Mouse (Mus musculus) thymus, adult 2 months (tissue): ENCODE results near the gene Slc25a30. TPM values are rescaled to one million over a fixed set of nuclear protein-coding genes. Genes with fewer than 3 reads are reported as not detected.

Experiments used
- DNase-seq: peaks from one replicate; pipeline ENCODE4 v3.0.0; 2021
- H3K27ac ChIP-seq: fragments of 200-500 bp; 2 replicates; pipeline ENCODE4 v1.5.1; 2012; ENCODE audit warnings: low read length, control low read depth; ENCODE audit not compliant: control insufficient read depth, insufficient read depth
- H3K27me3 ChIP-seq: fragments of 200-500 bp; 2 replicates; pipeline ENCODE4 v1.6.1; 2012; ENCODE audit warnings: mild to moderate bottlenecking, low read length, moderate library complexity, mixed read lengths; ENCODE audit not compliant: control insufficient read depth, insufficient read depth
- H3K36me3 ChIP-seq: fragments of 200-500 bp; 2 replicates; pipeline ENCODE4 v1.6.1; 2012; ENCODE audit warnings: mild to moderate bottlenecking, low read length, moderate library complexity; ENCODE audit not compliant: control insufficient read depth, insufficient read depth
- H3K4me1 ChIP-seq: fragments of 200-500 bp; replicated peaks from 2 replicates; pipeline ENCODE4 v1.6.1; 2012; ENCODE audit warnings: low read length; ENCODE audit not compliant: control insufficient read depth, insufficient read depth
- H3K4me3 ChIP-seq: fragments of 200-500 bp; 2 replicates; pipeline ENCODE4 v1.5.1; 2012; ENCODE audit warnings: mild to moderate bottlenecking, low read length, control low read depth, moderate library complexity; ENCODE audit not compliant: control insufficient read depth, insufficient read depth
- CTCF ChIP-seq: fragments of 200-500 bp; IDR thresholded peaks from 2 replicates; pipeline ENCODE4 v1.5.1; 2012; ENCODE audit warnings: mild to moderate bottlenecking, control low read depth, low read length, moderate library complexity, borderline replicate concordance; ENCODE audit not compliant: control insufficient read depth, poor library complexity, insufficient read depth; ENCODE audit errors: extremely low read depth
- POLR2A ChIP-seq: fragments of 200-500 bp; IDR thresholded peaks from 2 replicates; pipeline ENCODE4 v1.6.1; 2012; ENCODE audit warnings: mild to moderate bottlenecking, low read length, control low read depth, moderate library complexity; ENCODE audit not compliant: control insufficient read depth, poor library complexity, insufficient read depth; ENCODE audit errors: extremely low read depth
- WGBS: fragments of 180-500 bp; shearing (Covaris S2); methylation state at CpG from one replicate; pipeline ENCODE4 v1.1.7; 2018; 5-methylcytosine and 5-hydroxymethylcytosine counted together
- polyA plus RNA-seq: library from polyadenylated mRNA; depleted of rRNA; stranded (reverse); fragments of >200 nt; gene quantifications from 2 replicates; pipeline ENCODE4 v1.2.3, GENCODE M21; 2012

The Slc25a30 gene
- polyA plus RNA-seq, 1 experiment = 10.9 TPM

GRCm38 (mm10) chr14:75767492-75768274, 19.2 kb downstream of the Slc25a30 start:
- H3K36me3 ChIP-seq = peaks cover 8% of the 10 kb centered on the region
- WGBS = 71% methylated on average over 17 of the region's 17 CpGs
- H3K4me1 ChIP-seq = peaks cover 9% of the 10 kb centered on the region
- H3K27ac ChIP-seq = no peak overlapping the region
- TF ChIP-seq CTCF (no peak), POLR2A (no peak)
- no peak overlapping the region for H3K4me3 ChIP-seq
- no peaks in the 10 kb centered on the region for H3K27me3 ChIP-seq
- DNase-seq = peak; percentile 67

GRCm38 (mm10) chr14:75761028-75761805, 25.6 kb downstream of the Slc25a30 start:
- no peak overlapping the region for H3K27ac ChIP-seq
- H3K4me1 ChIP-seq = no peaks in the 10 kb centered on the region
- TF ChIP-seq CTCF (no peak), POLR2A (no peak)
- peaks cover 3% of the 10 kb centered on the region for H3K36me3 ChIP-seq
- DNase-seq = peak; percentile 47
- no peak overlapping the region for H3K4me3 ChIP-seq
- H3K27me3 ChIP-seq = no peaks in the 10 kb centered on the region
- WGBS = 70% methylated on average over 10 of the region's 10 CpGs

GRCm38 (mm10) chr14:75758401-75758800, 28.4 kb downstream of the Slc25a30 start:
- TF ChIP-seq CTCF (no peak), POLR2A (no peak)
- no peak for DNase-seq
- no peak overlapping the region for H3K4me3 ChIP-seq
- 84% methylated on average over 7 of the region's 7 CpGs for WGBS
- no peak overlapping the region for H3K27ac ChIP-seq
- H3K27me3 ChIP-seq = no peaks in the 10 kb centered on the region
- no peaks in the 10 kb centered on the region for H3K36me3 ChIP-seq
- H3K4me1 ChIP-seq = no peaks in the 10 kb centered on the region

DNA sequence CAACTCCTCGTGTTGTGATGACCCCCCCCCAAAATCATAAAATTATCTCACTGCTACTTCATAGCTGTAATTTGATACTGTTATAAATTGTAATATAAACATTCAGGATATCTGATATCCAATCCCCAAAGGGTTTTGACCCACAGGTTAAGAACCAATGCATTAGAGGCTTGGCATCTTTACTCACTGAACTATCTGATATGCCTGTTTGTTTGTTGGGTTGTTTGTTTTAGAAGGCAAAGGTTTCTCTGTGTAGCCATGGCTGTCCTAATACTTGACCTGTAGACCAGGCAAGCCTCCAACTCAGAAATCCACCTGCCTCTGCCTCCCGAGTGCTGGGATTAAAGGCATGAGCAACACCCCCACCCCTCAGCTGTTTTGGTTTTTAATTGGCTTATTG, 29.0 kb downstream of the Slc25a30 start:
- H3K27ac ChIP-seq = no peak overlapping the region
- WGBS = 97% methylated on average over 2 of the region's 2 CpGs

DNA sequence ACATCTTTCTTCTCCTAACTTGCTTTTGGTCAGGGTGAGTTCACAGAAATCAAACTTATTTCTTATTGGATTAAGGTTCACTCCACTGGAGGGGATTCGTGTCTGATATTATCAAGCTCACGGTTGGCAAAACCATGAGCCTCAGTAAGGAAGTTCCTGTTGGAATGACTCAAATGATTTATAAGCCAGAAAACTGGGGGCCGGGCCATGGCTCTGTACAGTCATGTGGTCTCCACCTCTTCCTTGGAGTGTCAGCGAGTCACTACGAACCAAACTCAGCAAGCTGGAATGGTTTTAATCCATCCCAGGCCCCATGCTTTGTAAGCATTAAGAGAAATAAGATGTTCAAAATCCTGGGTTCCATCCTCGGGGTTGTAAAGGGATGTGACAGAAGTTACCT, 29.9 kb downstream of the Slc25a30 start:
- 76% methylated on average over 6 of the region's 6 CpGs for WGBS
- H3K4me3 ChIP-seq = no peak overlapping the region
- TF ChIP-seq POLR2A (no peak), CTCF (no peak)

More for the DNA sequence above, 29.0 kb downstream of the Slc25a30 start:
- DNase-seq = no peak
- peaks cover 2% of the 10 kb centered on the region; the same call in 1 of the 2 replicates for H3K4me1 ChIP-seq
- TF ChIP-seq POLR2A (no peak), CTCF (no peak)
- no peaks in the 10 kb centered on the region for H3K36me3 ChIP-seq
- H3K27me3 ChIP-seq = no peaks in the 10 kb centered on the region
- no peak overlapping the region for H3K4me3 ChIP-seq

DNA sequence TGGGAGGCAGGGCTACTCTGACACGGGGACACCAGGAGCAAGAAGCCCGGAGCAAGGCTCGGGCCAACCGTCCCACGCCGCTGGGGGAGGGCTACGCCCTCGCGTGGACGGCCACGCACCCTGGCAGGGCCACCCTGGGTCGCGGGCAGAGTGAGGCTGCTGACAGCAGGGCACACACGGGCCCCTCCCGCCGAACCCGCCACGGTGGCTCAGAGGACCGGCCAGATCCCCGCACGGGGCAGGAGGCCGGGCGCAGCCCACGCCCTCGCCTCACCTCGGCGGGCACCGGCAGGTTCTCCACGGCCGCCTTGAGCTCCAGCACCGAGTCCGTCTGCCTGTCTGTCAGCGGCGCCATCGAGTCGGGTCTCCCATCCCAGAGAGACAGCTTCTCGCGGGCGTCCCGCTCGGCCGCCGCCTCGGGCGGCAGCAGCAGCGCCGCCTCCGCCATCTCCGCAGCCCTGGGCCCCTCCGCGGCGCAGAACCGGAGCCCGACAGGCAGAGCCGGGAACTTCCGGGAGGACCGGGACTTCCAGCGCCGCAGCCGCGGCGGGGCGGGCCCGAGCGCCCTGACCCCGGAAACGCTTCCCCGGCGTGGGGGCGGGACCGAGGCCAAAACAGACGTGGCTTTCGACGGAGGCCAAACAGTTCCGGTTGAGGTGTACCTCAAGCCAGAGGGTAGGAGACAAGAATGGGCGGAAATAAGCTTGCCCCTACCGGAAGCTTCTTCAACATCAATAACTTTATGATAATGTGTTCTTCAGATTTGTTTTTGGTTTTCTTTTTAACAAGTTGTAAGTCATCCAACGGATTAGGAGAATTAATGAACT, 32.6 kb downstream of the Slc25a30 start, which contains the start of gene Cog3:
Gene Cog3, minus strand, starts transcription at position 527 of the 827 bp plus-strand sequence.
- TF ChIP-seq CTCF = peak; percentile 29; the same call in 1 of the 2 replicates
- TF ChIP-seq POLR2A = peak; percentile 91
- H3K27me3 ChIP-seq = no peaks in the 10 kb centered on the region
- H3K4me1 ChIP-seq = peaks cover 6% of the 10 kb centered on the region
- no peaks in the 10 kb centered on the region for H3K36me3 ChIP-seq
- DNase-seq = peak; percentile 99
- WGBS = under 1% methylated on average over 78 of the region's 78 CpGs
- H3K4me3 ChIP-seq = peak within 1 kb of the TSS; percentile 74
- no peak within 1 kb of the TSS for H3K27ac ChIP-seq

More for the DNA sequence above, 29.9 kb downstream of the Slc25a30 start:
- no peaks in the 10 kb centered on the region for H3K27me3 ChIP-seq
- H3K27ac ChIP-seq = no peak overlapping the region
- peaks cover 6% of the 10 kb centered on the region for H3K4me1 ChIP-seq
- no peak for DNase-seq
- no peaks in the 10 kb centered on the region for H3K36me3 ChIP-seq
